Mouse (Mus musculus) T-helper 1 cell (primary cell): ENCODE measurements around the gene Chn2.

Experiments used
- in situ Hi-C: fragments of 300-600 bp; cut with MboI, MseI; formaldehyde crosslinking; loops from one replicate; pipeline ENCODE4 v1.15.1; 2025; ENCODE audit warnings: high pct_unique_total_duplicates

Chn2 gene

DNA sequence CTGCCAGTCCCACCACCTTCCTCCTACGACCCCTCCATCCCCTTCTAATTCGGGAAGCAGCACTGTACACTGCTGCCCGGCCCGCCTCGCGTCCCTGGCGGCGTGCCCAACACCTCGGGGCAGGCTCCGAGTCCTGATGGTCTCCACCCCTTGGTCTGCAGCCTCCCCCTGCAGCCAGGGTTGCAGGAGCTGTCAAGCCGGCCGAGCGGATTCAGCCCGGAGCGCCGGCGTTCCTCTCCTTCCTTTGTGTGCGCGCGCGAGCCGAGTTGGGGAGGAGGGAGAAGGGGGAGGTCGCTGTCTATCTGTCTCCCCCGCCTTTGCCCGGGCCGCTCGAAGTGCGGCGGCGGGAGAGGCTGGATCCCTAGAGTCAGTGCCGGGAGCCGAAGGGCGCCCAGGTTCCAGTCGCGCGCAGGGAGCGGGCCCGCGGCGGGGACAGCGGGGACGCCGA is at the start of gene Chn2:
Chn2 (plus strand) TSS at position 198 of the 448 bp plus-strand sequence.
- in situ Hi-C loops: loop anchor here (5.0 kb wide), 2 partner anchors 123 to 188 kb away; no protein-coding TSS in a partner anchor

DNA sequence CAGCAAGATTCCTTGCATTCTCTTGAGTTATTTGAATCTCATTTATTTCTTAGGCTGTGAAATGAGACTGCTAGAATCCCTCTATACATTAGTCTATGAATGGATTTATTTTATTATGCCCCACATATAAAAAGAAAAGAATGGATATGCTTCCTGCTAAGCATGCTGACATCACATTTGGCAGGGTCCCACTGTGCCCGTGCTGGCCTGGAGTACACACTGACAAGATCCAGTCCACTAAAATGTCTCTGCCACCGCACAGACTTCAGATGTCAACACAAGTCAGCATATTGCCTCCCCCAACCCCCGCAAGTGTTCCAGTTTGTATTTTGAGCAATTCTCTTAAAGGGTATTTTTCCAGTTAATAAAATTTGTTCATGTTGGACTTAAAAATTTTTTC is 47.0 kb upstream of the Chn2 start:
- in situ Hi-C loops: no loop called here

DNA sequence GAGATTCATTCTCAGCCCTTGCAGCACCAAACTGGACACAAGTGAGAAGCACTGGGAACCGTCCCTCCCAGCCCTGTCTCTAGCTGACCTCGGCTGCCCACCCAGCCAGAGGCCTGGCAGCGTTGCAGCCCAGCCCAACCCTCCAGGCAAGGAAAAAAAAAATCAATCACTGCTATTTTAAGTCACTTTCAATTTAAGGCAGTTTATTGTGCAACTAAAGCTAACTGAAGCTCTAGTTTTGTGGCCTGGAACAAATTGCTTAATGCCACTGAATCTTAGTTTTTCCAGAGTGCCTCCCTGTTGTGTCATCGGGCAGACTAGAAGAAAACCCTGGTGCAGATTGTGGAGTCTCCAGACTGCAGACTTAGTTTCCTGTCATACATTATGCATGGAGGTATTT is 43.8 kb upstream of the Chn2 start:
- in situ Hi-C loops: no loop called here

GRCm38 (mm10) chr6:53996226-53996955 is 43.0 kb upstream of the Chn2 start:
- in situ Hi-C loops: no loop called here

- in situ Hi-C loops: no loop called here
Measured at GRCm38 (mm10) chr6:54005302-54005701, 34.1 kb upstream of the Chn2 start.

GRCm38 (mm10) chr6:54008448-54009120 is 30.8 kb upstream of the Chn2 start:
- in situ Hi-C loops: no loop called here

DNA sequence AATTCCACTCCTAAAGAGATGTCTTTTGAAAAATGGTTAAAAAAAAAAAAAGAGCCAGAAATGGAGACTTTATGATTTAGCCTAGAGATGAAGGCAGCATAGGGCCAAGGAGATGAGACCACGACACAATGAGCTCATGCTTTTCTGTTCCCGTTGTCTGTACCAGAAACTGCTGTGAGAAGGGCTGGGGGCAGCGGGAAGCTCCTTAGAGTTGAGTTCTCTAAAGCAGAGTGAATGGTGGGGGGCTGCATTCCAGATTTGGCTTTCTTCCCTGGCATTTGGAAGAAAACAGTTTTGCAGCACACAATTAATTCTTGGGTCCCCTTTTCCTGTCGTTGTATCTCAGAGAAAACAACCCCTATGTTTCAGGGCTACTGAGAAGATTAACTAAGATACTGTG is 30.1 kb upstream of the Chn2 start:
- in situ Hi-C loops: no loop called here

- in situ Hi-C loops: no loop called here
Measured at GRCm38 (mm10) chr6:54010362-54010761, 29.0 kb upstream of the Chn2 start.

- in situ Hi-C loops: no loop called here
Measured at GRCm38 (mm10) chr6:54012163-54012562, 27.2 kb upstream of the Chn2 start.

DNA sequence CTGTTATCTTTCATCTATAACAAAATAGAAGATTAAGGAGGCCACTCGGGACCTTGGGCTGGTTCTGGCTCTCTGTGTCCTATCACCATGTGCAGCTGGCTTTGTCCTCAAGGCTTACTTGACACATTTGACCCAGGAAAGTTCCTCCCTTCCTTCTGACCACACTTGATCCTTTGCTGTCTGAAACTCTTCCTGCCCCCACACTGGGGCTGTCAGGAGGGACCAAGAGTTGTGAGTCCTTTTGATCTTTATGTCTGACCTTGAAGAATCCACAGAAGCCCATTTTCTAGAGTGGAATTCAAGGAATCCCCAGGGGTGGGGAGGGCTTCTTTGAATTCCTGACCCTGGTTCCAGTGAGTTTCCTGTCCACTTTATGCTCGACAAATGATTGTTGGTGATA is 21.3 kb upstream of the Chn2 start:
- in situ Hi-C loops: no loop called here

- in situ Hi-C loops: no loop called here
Measured at GRCm38 (mm10) chr6:54018861-54019260, 20.5 kb upstream of the Chn2 start.

DNA sequence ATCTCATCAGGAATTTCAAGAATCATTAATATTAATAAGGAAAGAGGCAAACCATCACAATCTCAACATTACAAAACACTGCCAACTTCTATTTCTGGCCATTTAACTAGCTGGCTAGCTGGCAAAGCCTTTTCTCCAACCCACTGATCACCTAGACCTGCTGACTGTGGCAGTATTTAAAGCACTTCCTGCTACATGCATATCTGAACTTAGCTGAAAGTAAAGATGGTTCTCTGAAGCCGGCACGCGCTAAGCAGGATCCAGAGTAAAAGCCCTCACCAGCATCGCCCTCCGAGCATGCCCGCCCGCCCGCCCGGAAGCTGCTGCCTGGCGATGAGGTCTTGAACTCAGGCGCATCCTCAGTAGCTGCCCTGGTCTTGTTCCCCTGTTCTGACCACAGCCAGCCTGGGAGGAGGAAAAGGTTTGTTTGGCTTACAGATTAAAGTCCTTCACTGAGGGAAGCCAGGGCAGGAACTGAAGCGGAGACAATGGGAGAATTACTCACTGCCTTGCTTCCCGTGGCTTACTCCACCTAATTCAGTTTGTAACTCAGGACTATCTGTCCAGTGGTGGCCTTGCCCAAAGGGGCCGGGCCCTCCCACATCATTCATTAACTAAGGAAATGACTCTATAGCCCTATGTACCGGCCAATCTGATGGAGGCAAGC is 18.1 kb upstream of the Chn2 start:
- in situ Hi-C loops: no loop called here

GRCm38 (mm10) chr6:54023846-54024245 is 15.5 kb upstream of the Chn2 start:
- in situ Hi-C loops: no loop called here

DNA sequence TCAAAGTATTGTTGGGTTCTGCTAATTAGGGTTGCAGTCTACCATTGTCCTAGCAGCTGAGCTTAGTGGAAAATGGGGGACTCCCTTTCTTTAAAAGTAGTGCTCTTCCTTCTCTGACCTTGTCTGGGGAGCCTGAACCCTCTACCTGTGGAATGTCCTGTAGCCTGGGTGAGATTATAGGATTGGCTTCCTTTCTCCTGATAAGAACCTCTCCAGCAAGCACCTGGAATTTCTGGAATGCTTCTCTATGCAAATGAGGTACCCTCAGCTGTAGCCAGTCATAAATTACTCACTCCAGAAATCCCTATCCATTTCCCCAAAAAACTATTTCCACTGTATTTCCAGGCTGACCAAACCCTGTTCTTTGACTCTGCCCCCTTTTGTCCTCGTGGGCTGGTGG is 10.6 kb upstream of the Chn2 start:
- in situ Hi-C loops: no loop called here

- in situ Hi-C loops: no loop called here
Measured at GRCm38 (mm10) chr6:54030351-54030750, 9.0 kb upstream of the Chn2 start.

DNA sequence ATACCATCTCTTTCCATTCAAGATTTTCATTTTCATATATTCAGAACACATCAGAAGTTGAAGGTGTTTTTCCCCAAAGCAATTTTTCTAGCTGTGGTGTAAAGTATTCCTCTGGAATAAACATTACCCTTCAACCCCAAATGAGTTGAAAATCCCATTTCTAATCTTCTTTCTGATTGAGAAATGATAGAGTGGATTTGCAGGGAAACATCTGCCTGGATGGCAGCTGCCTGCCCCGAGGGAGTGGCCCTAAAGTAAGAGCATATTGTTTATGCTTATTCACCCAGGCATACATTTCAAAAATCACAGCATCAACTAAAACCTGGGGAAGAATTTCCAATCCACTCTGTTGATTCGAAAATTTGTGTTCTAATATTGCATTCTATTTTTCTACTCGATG is 8.6 kb upstream of the Chn2 start:
- in situ Hi-C loops: no loop called here

DNA sequence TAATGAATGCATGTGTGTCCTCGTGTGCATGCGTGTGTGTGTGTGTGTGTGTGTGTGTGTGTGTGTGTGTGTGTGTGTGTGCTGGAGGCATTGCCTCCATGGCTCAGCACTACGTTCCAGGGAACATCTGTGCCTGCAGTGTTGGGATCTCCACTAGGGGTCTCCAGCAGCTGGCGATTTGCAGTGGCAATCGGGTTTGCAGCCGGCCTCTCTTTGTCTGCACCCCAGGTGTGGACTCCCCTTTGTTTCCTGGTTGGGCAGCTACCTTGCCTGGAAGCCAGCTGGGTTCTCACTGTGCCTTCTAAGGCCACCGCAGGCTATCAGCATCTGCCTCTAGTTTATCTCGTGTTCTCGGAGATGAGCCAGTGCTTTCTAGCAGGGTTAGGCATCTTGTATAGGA is 4.9 kb upstream of the Chn2 start:
- in situ Hi-C loops: no loop called here

DNA sequence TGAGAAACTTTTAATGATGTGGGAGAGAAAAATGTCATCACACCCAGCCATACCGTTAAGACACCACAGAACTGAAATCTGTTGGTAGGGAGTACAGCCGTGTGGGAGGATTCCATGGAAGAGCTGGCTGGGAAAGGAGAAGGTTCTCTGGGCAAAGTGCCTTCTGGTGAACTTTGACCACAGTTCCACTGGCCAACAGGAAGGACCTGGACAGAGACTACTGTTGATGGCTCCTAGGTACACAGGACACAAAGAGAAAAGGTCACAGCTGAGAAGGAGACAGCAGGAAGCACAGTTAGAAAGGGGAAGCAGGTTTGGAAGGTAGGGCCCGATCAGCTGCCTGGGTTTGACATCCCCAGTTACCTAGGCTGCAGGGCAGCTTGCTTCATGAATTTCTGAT is 3.8 kb upstream of the Chn2 start:
- in situ Hi-C loops: loop anchor here (5.0 kb wide), 2 partner anchors 127 to 192 kb away; no protein-coding TSS in a partner anchor

- in situ Hi-C loops: loop anchor here (5.0 kb wide), 2 partner anchors 123 to 188 kb away; no protein-coding TSS in a partner anchor
Measured at GRCm38 (mm10) chr6:54038866-54039265, 488 bp upstream of the Chn2 start.

GRCm38 (mm10) chr6:54039805-54040447 is 572 bp downstream of the Chn2 start:
- in situ Hi-C loops: loop anchor here (5.0 kb wide), 2 partner anchors 122 to 187 kb away; no protein-coding TSS in a partner anchor

DNA sequence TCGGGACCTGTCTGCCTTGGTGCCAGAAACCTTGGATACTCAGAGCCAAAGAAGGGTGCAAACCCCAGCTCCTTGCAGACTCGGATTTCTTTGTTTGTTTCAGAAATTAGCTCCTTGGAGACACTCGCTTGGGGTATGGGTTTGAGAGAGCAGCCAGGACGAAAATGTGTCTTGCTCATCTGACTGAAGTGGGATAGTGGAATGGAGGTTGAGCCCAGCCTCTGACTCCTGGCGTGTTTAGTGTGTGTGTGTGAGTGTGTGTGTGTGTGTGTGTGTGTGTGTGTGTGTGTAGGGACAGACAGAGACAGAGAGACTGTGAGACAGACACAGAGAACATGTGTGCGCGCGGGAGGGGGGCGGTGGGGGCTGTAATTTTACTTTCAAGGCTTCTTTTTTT is 1.1 kb downstream of the Chn2 start:
- in situ Hi-C loops: no loop called here
